Mouse (Mus musculus): ENCODE data around the gene Yrdc.
A peak's percentile ranks its signal among the peaks of the same experiment; 100 is the strongest.

Yrdc gene

GRCm38 (mm10) chr4:124850933-124851658 is 617 bp downstream of the Yrdc start, which contains the start of gene 1110065P20Rik:
Gene 1110065P20Rik, minus strand, starts transcription at chr4:124851196.
- DNase-seq = peak; percentile 84

- no peak for DNase-seq
These were observed 5.8 kb downstream of the Yrdc start for GRCm38 (mm10) chr4:124856294-124856693.

DNA sequence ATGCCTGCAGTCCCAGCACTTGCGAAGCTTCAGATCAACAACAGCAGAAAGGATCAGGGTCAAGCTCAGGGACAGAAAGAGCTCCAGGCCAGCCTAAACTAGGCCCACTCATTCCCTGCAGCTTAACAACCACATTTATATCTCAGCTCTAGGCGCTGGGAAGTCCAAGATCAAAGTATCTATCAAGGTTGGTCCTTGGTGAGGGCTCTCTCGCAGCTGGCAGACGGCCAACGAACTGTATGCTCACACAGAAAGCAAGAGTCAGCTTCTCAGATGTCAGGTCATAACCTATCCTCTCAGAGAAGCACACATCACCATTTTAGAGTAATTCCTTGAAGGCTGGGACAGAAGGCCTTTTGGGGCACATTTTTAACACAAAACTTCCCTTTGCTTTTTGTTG is 7.9 kb downstream of the Yrdc start:
- DNase-seq = no peak

GRCm38 (mm10) chr4:124860446-124860845 is 10.0 kb downstream of the Yrdc start:
- peak; percentile 62 for DNase-seq

GRCm38 (mm10) chr4:124861283-124862188 is 11.1 kb downstream of the Yrdc start, which contains the start of gene Maneal:
Gene Maneal, minus strand, starts transcription at chr4:124862171.
- DNase-seq = no peak

DNA sequence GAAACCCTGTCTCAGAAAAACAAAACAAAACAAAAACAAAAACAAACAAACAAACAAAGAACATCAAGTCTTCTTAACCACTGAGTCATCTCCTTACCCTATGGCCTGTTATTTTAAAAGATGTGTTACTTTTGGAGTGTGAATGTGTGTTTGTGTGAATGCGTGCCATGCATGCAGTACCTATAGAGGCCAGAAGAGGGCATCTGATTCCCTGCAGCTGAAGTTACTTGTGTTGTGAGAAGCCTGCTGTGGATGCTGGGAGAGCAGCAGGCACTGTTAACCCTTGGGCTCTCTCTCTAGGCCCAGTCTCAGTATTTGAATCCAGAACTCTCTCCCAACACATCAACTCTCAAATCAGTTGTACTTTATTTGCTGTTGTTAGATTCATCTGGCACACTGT is 22.2 kb downstream of the Yrdc start:
- DNase-seq = no peak

DNA sequence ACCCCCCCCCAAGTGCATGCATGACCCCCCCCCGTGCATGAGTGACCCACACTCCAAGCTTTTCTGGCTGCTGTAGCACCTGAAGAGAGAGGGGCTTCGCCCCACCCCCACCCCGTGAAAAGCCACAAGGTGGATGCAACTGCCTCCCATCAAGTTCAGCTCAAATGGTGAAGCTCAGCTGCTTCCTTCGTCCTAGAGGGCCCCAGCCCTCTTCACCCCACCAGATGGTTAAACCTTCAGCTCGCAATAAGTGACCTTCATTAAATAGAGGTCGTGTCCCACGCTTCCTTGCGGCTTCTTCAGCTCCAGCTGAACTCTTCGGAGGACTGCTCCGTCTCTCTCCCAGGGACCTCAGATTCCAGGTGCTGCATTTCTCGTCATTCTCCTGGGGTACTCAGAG is 30.1 kb downstream of the Yrdc start, which contains the start of gene Epha10:
Epha10 (plus strand) TSS at position 301 of the 400 bp plus-strand sequence.
- no peak for DNase-seq

GRCm38 (mm10) chr4:124881341-124881908 is 30.9 kb downstream of the Yrdc start:
- DNase-seq = no peak

DNA sequence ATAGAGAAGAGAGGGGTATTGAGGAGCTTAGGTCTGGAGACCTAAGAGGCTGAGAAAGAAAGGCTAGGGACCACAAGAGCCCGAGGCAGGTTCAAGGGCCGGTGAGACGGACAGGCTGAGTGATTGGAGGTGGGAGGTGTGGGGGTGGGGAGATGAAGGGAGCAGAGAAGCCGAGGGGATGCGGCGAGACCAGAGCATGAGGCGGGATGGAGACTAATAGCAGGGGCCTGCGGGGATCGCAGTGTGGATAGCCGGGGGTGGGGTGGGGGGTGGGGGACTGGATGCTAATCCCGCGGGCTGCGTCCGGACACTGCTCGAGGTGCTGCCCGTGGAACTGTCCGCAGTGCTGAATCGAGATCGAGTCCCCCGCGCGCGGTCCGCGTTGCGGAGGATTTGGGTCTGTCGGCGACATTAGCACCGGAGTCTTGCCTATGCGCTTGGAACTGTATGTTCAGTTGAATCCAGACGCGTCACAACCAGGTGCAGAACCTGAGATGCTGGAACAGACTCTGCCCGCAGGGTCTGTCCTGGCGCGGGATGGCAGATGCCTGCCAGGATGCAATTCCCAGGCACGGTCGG is 31.8 kb downstream of the Yrdc start:
- peak; percentile 12 for DNase-seq

DNA sequence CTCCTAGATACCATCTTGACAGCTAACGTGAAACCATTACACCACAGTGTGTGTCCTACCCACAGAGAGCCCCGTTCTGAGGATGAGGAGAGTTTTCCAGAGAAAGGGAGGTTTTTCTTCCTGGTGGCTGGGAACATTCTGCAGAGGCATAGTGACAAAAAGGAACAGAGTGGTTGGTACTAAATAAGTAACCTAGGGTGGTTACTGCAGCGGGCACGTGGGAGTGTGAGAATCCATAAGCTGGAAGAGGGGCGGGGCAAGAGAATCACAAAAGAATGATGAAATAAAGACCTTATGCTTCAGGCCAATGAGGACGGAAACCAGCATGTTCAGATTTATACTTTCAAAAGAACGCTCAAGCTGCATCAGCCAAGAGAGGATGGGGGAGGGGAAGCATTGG is 38.2 kb downstream of the Yrdc start:
- no peak for DNase-seq

DNA sequence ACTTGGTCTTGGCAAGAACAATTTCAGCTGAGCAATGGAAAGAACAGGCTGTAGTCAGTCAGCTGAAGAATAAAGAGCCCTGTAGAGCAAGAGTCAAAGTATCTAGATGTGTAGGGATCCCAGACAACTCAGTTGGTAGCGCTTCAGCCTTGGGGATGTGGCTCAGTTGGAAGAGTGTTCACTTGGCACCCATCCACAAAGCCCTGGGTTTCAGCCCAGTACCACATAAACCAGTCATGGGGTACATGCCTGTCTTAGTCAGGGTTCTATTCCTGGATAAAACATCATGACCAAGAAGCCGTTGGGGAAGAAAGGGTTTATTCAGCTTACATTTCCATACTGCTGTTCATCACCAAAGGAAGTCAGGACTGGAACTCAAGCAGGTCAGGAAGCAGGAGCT is 39.5 kb downstream of the Yrdc start:
- no peak for DNase-seq

- DNase-seq = no peak
These were observed 40.4 kb downstream of the Yrdc start for GRCm38 (mm10) chr4:124890831-124891230.

GRCm38 (mm10) chr4:124893769-124894168 is 43.3 kb downstream of the Yrdc start:
- DNase-seq = no peak

GRCm38 (mm10) chr4:124894508-124895428 is 44.3 kb downstream of the Yrdc start:
- no peak for DNase-seq

GRCm38 (mm10) chr4:124898428-124898827 is 47.9 kb downstream of the Yrdc start:
- DNase-seq = no peak

- no peak for DNase-seq
These were observed 49.4 kb downstream of the Yrdc start for GRCm38 (mm10) chr4:124899906-124900305.
